14 mouse cellular contexts compared by ENCODE assay signal in the genomic region with DNA sequence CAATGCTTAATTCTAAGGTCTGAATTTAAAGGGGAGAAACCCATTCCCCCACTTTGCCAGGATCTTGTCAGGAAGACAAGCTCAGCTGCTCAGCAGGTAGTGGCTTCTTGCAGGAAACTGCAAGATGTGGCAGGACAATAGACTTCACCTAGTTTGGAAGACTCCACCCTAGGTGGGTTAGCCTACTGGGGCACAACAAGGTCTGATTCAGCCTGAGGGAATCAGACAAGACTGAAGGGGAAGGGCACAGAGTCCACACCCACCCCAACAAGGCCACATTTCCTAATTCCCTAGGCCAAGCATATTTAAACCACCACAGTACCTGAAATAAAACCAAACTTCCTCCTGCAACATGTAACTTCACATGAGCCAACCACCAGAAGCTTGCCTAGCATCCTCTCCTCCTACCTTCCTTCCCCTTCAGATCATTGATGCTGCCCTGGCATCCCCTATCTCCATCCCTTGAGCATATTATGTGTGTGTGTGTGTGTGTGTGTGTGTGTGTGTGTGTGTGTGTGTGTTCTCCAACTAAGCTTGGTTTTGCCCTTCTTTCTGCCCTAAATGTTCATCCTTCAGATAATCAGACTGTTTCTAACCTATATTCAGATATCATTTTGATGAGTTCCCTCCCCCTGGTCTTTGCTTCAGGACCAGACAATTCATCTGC.
"Had no signal": no experiment of that assay in that cellular context is flagged by ENCODE, and none has a peak within 500 bp of the region (broad histone marks: within the 10 kb centered on the region; RNA-seq: fewer than 3 reads in every experiment).

No protein-coding gene starts in this region.

- DNase-seq: kidney, postnatal 25 days; layer of hippocampus, adult 9-11 months; liver; lung, adult 18-20 months; lung, postnatal 10 days; lung, postnatal 36 days; retina, postnatal 1 day; right cerebral cortex, postnatal 25 days; spleen, adult 18-20 months; thymus, adult 18-20 months; thymus, postnatal 36 days had no signal

- ATAC-seq: liver, embryonic 12.5 days; midbrain, embryonic 13.5 days; midbrain, embryonic 16.5 days had no signal
